Mouse (Mus musculus): Measurements from ENCODE around the gene Ppp1r12a. TPM values are rescaled to one million over a fixed set of nuclear protein-coding genes. Genes with fewer than 3 reads are reported as not detected.

Ppp1r12a gene
- polyA plus RNA-seq, 1 experiment from 2014 or later = 82.9 TPM

- Histone ChIP-seq H3K36me3 (ENCODE audit: insufficient read depth, low read length) (no peaks in the 10 kb centered on the region), H3K9me3 (ENCODE audit: low read length) (no peaks in the 10 kb centered on the region), H3K27ac (ENCODE audit: low read length) (no peak overlapping the region), H3K4me1 (ENCODE audit: insufficient read depth, low read depth, low read length) (no peaks in the 10 kb centered on the region), H3K4me3 (ENCODE audit: low read depth, low read length) (no peak overlapping the region), H3K4me2 (replicated peaks; ENCODE audit: low read depth, low read length) (no peak overlapping the region), H3K27me3 (replicated peaks; ENCODE audit: insufficient read depth, low read length) (no peaks in the 10 kb centered on the region), H3K9ac (replicated peaks; ENCODE audit: low read depth) (no peak overlapping the region)
- 82% methylated on average over 5 of the region's 5 CpGs for WGBS
- no peak for ATAC-seq
- TF ChIP-seq EP300 (IDR thresholded peaks at IDR 0.05) (no peak), CTCF (IDR thresholded peaks at IDR 0.05) (no peak)
- DNase-seq (ENCODE audit: low spot score) = no peak
These were observed 148.2 kb downstream of the Ppp1r12a start for GRCm38 (mm10) chr10:108310195-108310594.

GRCm38 (mm10) chr10:108311396-108311795, 149.4 kb downstream of the Ppp1r12a start:
- no peaks in the 10 kb centered on the region for H3K36me3 ChIP-seq (ENCODE audit: insufficient read depth, low read length)
- no peaks in the 10 kb centered on the region for H3K4me1 ChIP-seq (ENCODE audit: insufficient read depth, low read depth, low read length)
- no peak overlapping the region for H3K9ac ChIP-seq (replicated peaks; ENCODE audit: low read depth)
- no peak overlapping the region for H3K4me2 ChIP-seq (replicated peaks; ENCODE audit: low read depth, low read length)
- WGBS = 84% methylated on average over 3 of the region's 3 CpGs
- ATAC-seq (no peak), DNase-seq (ENCODE audit: low spot score) (no peak)
- no peak overlapping the region for H3K27ac ChIP-seq (ENCODE audit: low read length)
- no peaks in the 10 kb centered on the region for H3K9me3 ChIP-seq (ENCODE audit: low read length)
- no peak overlapping the region for H3K4me3 ChIP-seq (ENCODE audit: low read depth, low read length)
- no peak for TF ChIP-seq EP300 (IDR thresholded peaks at IDR 0.05)
- no peak for TF ChIP-seq CTCF (IDR thresholded peaks at IDR 0.05)
- no peaks in the 10 kb centered on the region for H3K27me3 ChIP-seq (replicated peaks; ENCODE audit: insufficient read depth, low read length)

- DNase-seq (ENCODE audit: low spot score) = no peak
- Histone ChIP-seq H3K4me3 (ENCODE audit: low read depth, low read length) (no peak overlapping the region), H3K36me3 (ENCODE audit: insufficient read depth, low read length) (no peaks in the 10 kb centered on the region), H3K9me3 (ENCODE audit: low read length) (no peaks in the 10 kb centered on the region), H3K9ac (replicated peaks; ENCODE audit: low read depth) (no peak overlapping the region), H3K4me2 (replicated peaks; ENCODE audit: low read depth, low read length) (no peak overlapping the region), H3K27ac (ENCODE audit: low read length) (no peak overlapping the region), H3K4me1 (ENCODE audit: insufficient read depth, low read depth, low read length) (no peaks in the 10 kb centered on the region), H3K27me3 (replicated peaks; ENCODE audit: insufficient read depth, low read length) (no peaks in the 10 kb centered on the region)
- ATAC-seq = no peak
- WGBS = 83% methylated on average over 6 of the region's 6 CpGs
- TF ChIP-seq EP300 (IDR thresholded peaks at IDR 0.05) (no peak), CTCF (IDR thresholded peaks at IDR 0.05) (no peak)
These were observed 151.9 kb downstream of the Ppp1r12a start for GRCm38 (mm10) chr10:108313845-108314244.

- Histone ChIP-seq H3K36me3 (ENCODE audit: insufficient read depth, low read length) (no peaks in the 10 kb centered on the region), H3K4me1 (ENCODE audit: insufficient read depth, low read depth, low read length) (no peaks in the 10 kb centered on the region), H3K9ac (replicated peaks; ENCODE audit: low read depth) (no peak overlapping the region), H3K27me3 (replicated peaks; ENCODE audit: insufficient read depth, low read length) (no peaks in the 10 kb centered on the region), H3K27ac (ENCODE audit: low read length) (no peak overlapping the region), H3K4me3 (ENCODE audit: low read depth, low read length) (no peak overlapping the region), H3K9me3 (ENCODE audit: low read length) (no peaks in the 10 kb centered on the region), H3K4me2 (replicated peaks; ENCODE audit: low read depth, low read length) (no peak overlapping the region)
- 81% methylated on average over 8 of the region's 8 CpGs for WGBS
- DNase-seq (ENCODE audit: low spot score) = no peak
- TF ChIP-seq CTCF (IDR thresholded peaks at IDR 0.05) (no peak), EP300 (IDR thresholded peaks at IDR 0.05) (no peak)
- ATAC-seq = no peak
These were observed 152.4 kb downstream of the Ppp1r12a start for GRCm38 (mm10) chr10:108314396-108314795.

GRCm38 (mm10) chr10:108315236-108315635, 153.2 kb downstream of the Ppp1r12a start:
- Histone ChIP-seq H3K4me3 (ENCODE audit: low read depth, low read length) (no peak overlapping the region), H3K27ac (ENCODE audit: low read length) (no peak overlapping the region), H3K36me3 (ENCODE audit: insufficient read depth, low read length) (no peaks in the 10 kb centered on the region), H3K9ac (replicated peaks; ENCODE audit: low read depth) (no peak overlapping the region), H3K27me3 (replicated peaks; ENCODE audit: insufficient read depth, low read length) (no peaks in the 10 kb centered on the region), H3K4me1 (ENCODE audit: insufficient read depth, low read depth, low read length) (no peaks in the 10 kb centered on the region), H3K4me2 (replicated peaks; ENCODE audit: low read depth, low read length) (no peak overlapping the region), H3K9me3 (ENCODE audit: low read length) (no peaks in the 10 kb centered on the region)
- ATAC-seq (no peak), DNase-seq (ENCODE audit: low spot score) (no peak)
- WGBS = 98% methylated on average over 7 of the region's 7 CpGs
- TF ChIP-seq CTCF (IDR thresholded peaks at IDR 0.05) (no peak), EP300 (IDR thresholded peaks at IDR 0.05) (no peak)

GRCm38 (mm10) chr10:108328356-108328755, 166.4 kb downstream of the Ppp1r12a start:
- no peak overlapping the region for H3K4me3 ChIP-seq (ENCODE audit: low read depth, low read length)
- H3K4me2 ChIP-seq (replicated peaks; ENCODE audit: low read depth, low read length) = no peak overlapping the region
- H3K27ac ChIP-seq (ENCODE audit: low read length) = no peak overlapping the region
- no peaks in the 10 kb centered on the region for H3K27me3 ChIP-seq (replicated peaks; ENCODE audit: insufficient read depth, low read length)
- 85% methylated on average over 7 of the region's 7 CpGs for WGBS
- DNase-seq (ENCODE audit: low spot score) (no peak), ATAC-seq (no peak)
- H3K36me3 ChIP-seq (ENCODE audit: insufficient read depth, low read length) = no peaks in the 10 kb centered on the region
- H3K9ac ChIP-seq (replicated peaks; ENCODE audit: low read depth) = no peak overlapping the region
- TF ChIP-seq CTCF (IDR thresholded peaks at IDR 0.05) (no peak), EP300 (IDR thresholded peaks at IDR 0.05) (no peak)
- H3K9me3 ChIP-seq (ENCODE audit: low read length) = no peaks in the 10 kb centered on the region
- no peaks in the 10 kb centered on the region for H3K4me1 ChIP-seq (ENCODE audit: insufficient read depth, low read depth, low read length)

GRCm38 (mm10) chr10:108328983-108329382, 167.0 kb downstream of the Ppp1r12a start:
- H3K4me2 ChIP-seq (replicated peaks; ENCODE audit: low read depth, low read length) = no peak overlapping the region
- no peaks in the 10 kb centered on the region for H3K4me1 ChIP-seq (ENCODE audit: insufficient read depth, low read depth, low read length)
- H3K27me3 ChIP-seq (replicated peaks; ENCODE audit: insufficient read depth, low read length) = no peaks in the 10 kb centered on the region
- no peak overlapping the region for H3K27ac ChIP-seq (ENCODE audit: low read length)
- DNase-seq (ENCODE audit: low spot score) = no peak
- ATAC-seq = no peak
- H3K36me3 ChIP-seq (ENCODE audit: insufficient read depth, low read length) = no peaks in the 10 kb centered on the region
- H3K9me3 ChIP-seq (ENCODE audit: low read length) = no peaks in the 10 kb centered on the region
- H3K9ac ChIP-seq (replicated peaks; ENCODE audit: low read depth) = no peak overlapping the region
- no peak overlapping the region for H3K4me3 ChIP-seq (ENCODE audit: low read depth, low read length)
- TF ChIP-seq EP300 (IDR thresholded peaks at IDR 0.05) = no peak
- no peak for TF ChIP-seq CTCF (IDR thresholded peaks at IDR 0.05)
- WGBS = 90% methylated on average over 12 of the region's 12 CpGs
